Mouse (Mus musculus) spleen, adult 2 months (tissue): Measurements from ENCODE around the gene Slc6a9. TPM values are rescaled to one million over a fixed set of nuclear protein-coding genes. Genes with fewer than 3 reads are reported as not detected.
A peak's percentile ranks its signal among the peaks of the same experiment; 100 is the strongest.

Source experiments
- DNase-seq, 2 experiments: peaks; one replicate each; pipeline versions ENCODE4 v3.0.0 to v3.0.0-alpha.2; 2012 to 2021; ENCODE audit warnings: low spot score in 2 of 2, low read depth in 1 of 2
- H3K27ac ChIP-seq: fragments of 200-500 bp; 2 replicates; pipeline ENCODE4 v1.5.1; 2012; ENCODE audit warnings: low read length, inconsistent platforms; ENCODE audit not compliant: insufficient read depth
- H3K27me3 ChIP-seq: fragments of 200-500 bp; 2 replicates; pipeline ENCODE4 v1.6.1; 2012; ENCODE audit warnings: mild to moderate bottlenecking, moderate library complexity, low read length, inconsistent platforms; ENCODE audit not compliant: control insufficient read depth, insufficient read depth
- H3K36me3 ChIP-seq: fragments of 200-500 bp; 2 replicates; pipeline ENCODE4 v1.6.1; 2012; ENCODE audit warnings: mild to moderate bottlenecking, low read length, inconsistent platforms; ENCODE audit not compliant: control insufficient read depth, insufficient read depth
- H3K4me1 ChIP-seq: fragments of 200-500 bp; 2 replicates; pipeline ENCODE4 v1.6.1; 2011; ENCODE audit warnings: inconsistent platforms; ENCODE audit not compliant: control insufficient read depth, insufficient read depth, insufficient read length
- H3K4me3 ChIP-seq: fragments of 200-500 bp; 2 replicates; pipeline ENCODE4 v1.5.1; 2011; ENCODE audit warnings: mild to moderate bottlenecking, inconsistent platforms; ENCODE audit not compliant: insufficient read depth, insufficient read length; ENCODE audit errors: extremely low read depth
- CTCF ChIP-seq: fragments of 200-500 bp; IDR thresholded peaks from 2 replicates; pipeline ENCODE4 v1.5.1; 2011; ENCODE audit warnings: mild to moderate bottlenecking, inconsistent platforms; ENCODE audit not compliant: insufficient read depth, insufficient read length, insufficient replicate concordance; ENCODE audit errors: extremely low read depth
- POLR2A ChIP-seq: fragments of 200-500 bp; IDR thresholded peaks from 2 replicates; pipeline ENCODE4 v1.6.1; 2011; ENCODE audit warnings: low read depth, low read length, inconsistent platforms
- WGBS: fragments of 180-500 bp; shearing (Covaris S2); methylation state at CpG from one replicate; pipeline ENCODE4 v1.1.7; 2018; 5-methylcytosine and 5-hydroxymethylcytosine counted together
- polyA plus RNA-seq: library from polyadenylated mRNA; depleted of rRNA; stranded (reverse); fragments of >200 nt; gene quantifications from 2 replicates; pipeline ENCODE4 v1.2.3, GENCODE M21; 2012; rRNA removed

Gene Slc6a9
- polyA plus RNA-seq, 1 experiment = 68.5 TPM

DNA sequence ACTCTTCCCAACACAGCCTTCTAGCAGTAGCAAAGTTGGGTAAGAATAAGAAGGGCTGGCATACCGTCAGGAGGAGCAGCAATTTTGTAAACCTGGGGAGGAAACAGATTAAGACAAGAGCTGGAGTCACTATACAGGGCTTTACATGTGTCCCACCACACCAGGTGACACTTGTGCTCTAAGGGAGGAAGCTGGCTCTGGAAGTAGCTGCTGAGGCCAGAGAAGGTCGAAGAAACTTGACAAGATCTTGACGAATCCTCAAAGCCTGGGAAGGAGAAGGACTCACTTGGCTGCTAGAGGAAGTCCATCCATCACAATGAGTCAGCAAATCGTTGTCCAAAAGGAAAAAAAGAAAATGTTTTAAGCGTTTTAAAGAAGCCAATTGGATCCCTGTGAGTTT, 82.1 kb downstream of the Slc6a9 start:
- no peaks in the 10 kb centered on the region for H3K27me3 ChIP-seq
- no peak for TF ChIP-seq POLR2A
- no peak for TF ChIP-seq CTCF
- WGBS = 64% methylated on average over 5 of the region's 5 CpGs
- no peak for DNase-seq
- no peak overlapping the region for H3K27ac ChIP-seq
- H3K4me1 ChIP-seq = peaks cover 12% of the 10 kb centered on the region
- peaks cover 6% of the 10 kb centered on the region for H3K36me3 ChIP-seq
- no peak overlapping the region for H3K4me3 ChIP-seq

- Histone ChIP-seq H3K27ac (no peak overlapping the region), H3K4me3 (no peak overlapping the region), H3K4me1 (peaks cover 19% of the 10 kb centered on the region), H3K27me3 (no peaks in the 10 kb centered on the region), H3K36me3 (no peaks in the 10 kb centered on the region)
- TF ChIP-seq CTCF = no peak
- no peak for TF ChIP-seq POLR2A
- no peak for DNase-seq
- 83% methylated on average over 4 of the region's 4 CpGs for WGBS
Observed at GRCm38 (mm10) chr4:117917402-117917801, 83.1 kb downstream of the Slc6a9 start.

DNA sequence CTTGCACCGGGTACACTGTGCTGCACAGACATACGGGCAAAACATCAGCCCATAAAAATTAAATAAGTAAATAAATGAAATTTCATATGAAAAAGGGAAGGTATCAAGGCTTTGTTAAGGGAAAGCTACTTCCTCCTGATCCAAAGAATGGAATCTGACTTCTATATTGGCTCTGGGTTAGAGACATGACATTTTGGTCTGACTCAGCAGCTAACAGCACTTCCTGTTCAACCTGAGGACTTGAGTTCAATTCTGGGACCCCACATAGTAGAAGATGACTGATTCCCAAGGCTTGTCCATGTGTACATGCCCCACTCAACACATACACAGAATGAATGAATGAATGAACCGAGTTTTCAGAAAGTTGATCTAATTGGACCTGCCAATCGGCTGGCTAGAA, 83.5 kb downstream of the Slc6a9 start:
- 91% methylated on average over 4 of the region's 4 CpGs for WGBS
- Histone ChIP-seq H3K27ac (no peak overlapping the region), H3K4me1 (peaks cover 19% of the 10 kb centered on the region), H3K4me3 (no peak overlapping the region), H3K36me3 (no peaks in the 10 kb centered on the region), H3K27me3 (no peaks in the 10 kb centered on the region)
- TF ChIP-seq CTCF = no peak
- no peak for TF ChIP-seq POLR2A
- DNase-seq = no peak

GRCm38 (mm10) chr4:117918261-117918660, 84.0 kb downstream of the Slc6a9 start:
- no peak overlapping the region for H3K4me3 ChIP-seq
- no peaks in the 10 kb centered on the region for H3K27me3 ChIP-seq
- H3K4me1 ChIP-seq = peaks cover 19% of the 10 kb centered on the region
- H3K36me3 ChIP-seq = no peaks in the 10 kb centered on the region
- WGBS = 66% methylated on average over 3 of the region's 3 CpGs
- DNase-seq = no peak
- H3K27ac ChIP-seq = no peak overlapping the region
- no peak for TF ChIP-seq CTCF
- no peak for TF ChIP-seq POLR2A

- DNase-seq = no peak
- WGBS = 39% methylated on average over 5 of the region's 5 CpGs
- Histone ChIP-seq H3K27me3 (no peaks in the 10 kb centered on the region), H3K4me3 (no peak overlapping the region), H3K36me3 (no peaks in the 10 kb centered on the region), H3K27ac (no peak overlapping the region), H3K4me1 (peaks cover 19% of the 10 kb centered on the region)
- TF ChIP-seq CTCF (no peak), POLR2A (no peak)
Observed at GRCm38 (mm10) chr4:117918762-117919161, 84.5 kb downstream of the Slc6a9 start.

DNA sequence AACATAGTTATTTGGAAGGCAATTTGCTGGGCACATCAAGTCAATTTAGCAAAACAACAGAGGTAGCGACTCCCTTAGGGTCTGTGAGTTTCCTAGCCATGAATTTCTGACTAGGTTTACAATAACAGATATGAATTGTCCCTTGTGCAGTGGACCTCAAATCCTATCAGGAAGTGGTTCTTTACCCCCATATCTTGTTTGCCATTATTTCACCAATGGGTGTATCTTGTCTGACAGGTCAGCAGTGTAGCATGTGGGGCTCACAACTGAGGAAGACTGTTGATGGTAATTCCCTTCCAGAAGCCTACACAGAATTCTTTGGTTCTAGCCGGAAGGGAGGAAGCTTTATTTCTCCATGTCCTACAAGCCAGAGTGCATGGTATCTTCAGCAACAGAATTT, 87.1 kb downstream of the Slc6a9 start:
- H3K4me3 ChIP-seq = no peak overlapping the region
- no peaks in the 10 kb centered on the region for H3K27me3 ChIP-seq
- TF ChIP-seq CTCF (no peak), POLR2A (no peak)
- WGBS = 68% methylated on average over 2 of the region's 2 CpGs
- peak overlapping the region; percentile 60 for H3K27ac ChIP-seq
- H3K4me1 ChIP-seq = peaks cover 13% of the 10 kb centered on the region; the same call in 1 of the 2 replicates
- no peak for DNase-seq
- no peaks in the 10 kb centered on the region for H3K36me3 ChIP-seq

DNA sequence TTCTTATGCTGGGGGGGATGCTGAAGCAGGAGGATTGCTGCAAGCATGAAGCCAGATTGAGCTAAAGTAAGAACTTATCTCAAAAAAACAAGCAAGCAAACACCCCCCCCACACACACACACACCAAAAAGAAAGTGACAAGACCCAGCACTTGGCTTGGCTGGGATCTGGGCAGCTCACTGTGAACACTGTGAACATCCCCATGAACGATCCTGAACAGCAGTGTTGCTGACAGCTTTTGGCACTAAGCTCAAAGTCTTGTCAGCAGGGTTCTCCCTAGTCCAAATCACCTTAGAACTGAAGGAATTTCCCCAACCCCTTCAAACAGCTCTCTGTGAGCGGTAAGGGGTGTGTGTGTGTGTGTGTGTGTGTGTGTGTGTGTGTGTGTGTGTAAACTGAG, 89.1 kb downstream of the Slc6a9 start:
- no peak for TF ChIP-seq CTCF
- TF ChIP-seq POLR2A = no peak
- no peak for DNase-seq
- Histone ChIP-seq H3K36me3 (no peaks in the 10 kb centered on the region), H3K27ac (no peak overlapping the region), H3K4me3 (no peak overlapping the region), H3K4me1 (peaks cover 20% of the 10 kb centered on the region), H3K27me3 (peaks cover 6% of the 10 kb centered on the region; the same call in 1 of the 2 replicates)
- 88% methylated on average over 2 of the region's 2 CpGs for WGBS

Other genes with a start within 250 kb of the Slc6a9 start
- 13.9 and 16.4 TPM in 2 replicates for gene Dmap1, start 152.2 kb upstream of the Slc6a9 start, polyA plus RNA-seq
- gene Gm12845, start 110.1 kb upstream of the Slc6a9 start, polyA plus RNA-seq = not detected in 2 replicates
- gene Klf17, start 68.9 kb upstream of the Slc6a9 start, polyA plus RNA-seq = not detected in 2 replicates
- 0.53 and 0.92 TPM in 2 replicates for gene Ccdc24, start 38.1 kb downstream of the Slc6a9 start, polyA plus RNA-seq
- 6.5 and 7.6 TPM in 2 replicates for gene B4galt2, start 49.0 kb downstream of the Slc6a9 start, polyA plus RNA-seq
- 382 and 485 TPM in 2 replicates for gene Atp6v0b, start 52.8 kb downstream of the Slc6a9 start, polyA plus RNA-seq
- gene Dph2, start 57.5 kb downstream of the Slc6a9 start, polyA plus RNA-seq = 20.9 and 26.4 TPM in 2 replicates
- gene Ipo13, start 80.5 kb downstream of the Slc6a9 start, polyA plus RNA-seq = 41.7 and 47.4 TPM in 2 replicates
- gene Artn, start 95.3 kb downstream of the Slc6a9 start, polyA plus RNA-seq = 0.89 and 1.2 TPM in 2 replicates